Mouse (Mus musculus) MEL (cell line): ENCODE data around the gene Cx3cl1. TPM values are rescaled to one million over a fixed set of nuclear protein-coding genes. Genes with fewer than 3 reads are reported as not detected.
A peak's percentile ranks its signal among the peaks of the same experiment; 100 is the strongest.

ENCODE experiments used
- DNase-seq: peaks from one replicate; pipeline ENCODE4 v3.0.0; 2011; ENCODE audit warnings: low read depth, low spot score
- H3K27ac ChIP-seq: 2 replicates; pipeline ENCODE4 v1.5.1; 2012; ENCODE audit warnings: low read depth, mild to moderate bottlenecking, control low read depth, low read length, moderate library complexity; ENCODE audit not compliant: control insufficient read depth
- H3K27me3 ChIP-seq, 2 experiments: fragments of 150-350 bp in 1 of 2; sonication (generic) in 1 of 2; 2 replicates each; pipeline ENCODE4 v1.6.1; 2012; ENCODE audit warnings: low read length in 2 of 2, mild to moderate bottlenecking in 2 of 2, improper control_type of control experiment in 1 of 2, moderate library complexity in 1 of 2; ENCODE audit not compliant: insufficient read depth in 2 of 2, control insufficient read depth in 1 of 2
- H3K36me3 ChIP-seq, 2 experiments: 2 replicates each; pipeline ENCODE4 v1.6.1; 2012 to 2014; ENCODE audit warnings: low read length in 2 of 2, improper control_type of control experiment in 1 of 2, inconsistent platforms in 1 of 2, mild to moderate bottlenecking in 1 of 2; ENCODE audit not compliant: insufficient read depth in 2 of 2, control insufficient read depth in 1 of 2
- H3K4me1 ChIP-seq, 2 experiments: fragments of 150-350 bp in 1 of 2; sonication (generic) in 1 of 2; 2 replicates each; pipeline ENCODE4 v1.6.1; 2012; ENCODE audit warnings: low read length in 2 of 2, improper control_type of control experiment in 1 of 2, mild to moderate bottlenecking in 1 of 2; ENCODE audit not compliant: insufficient read depth in 2 of 2, control insufficient read depth in 1 of 2
- H3K4me3 ChIP-seq, 2 experiments: fragments of 150-350 bp in 1 of 2; sonication (generic) in 1 of 2; 2 replicates each; pipeline ENCODE4 v1.5.1; 2012; ENCODE audit warnings: low read depth in 2 of 2, low read length in 2 of 2, mild to moderate bottlenecking in 2 of 2, moderate library complexity in 2 of 2, control low read depth in 1 of 2, improper control_type of control experiment in 1 of 2; ENCODE audit not compliant: control insufficient read depth in 1 of 2, insufficient read depth in 1 of 2
- H3K79me2 ChIP-seq: 2 replicates; pipeline ENCODE4 v1.6.1; 2012; ENCODE audit warnings: mild to moderate bottlenecking, low read length, moderate library complexity; ENCODE audit not compliant: control insufficient read depth, poor library complexity, insufficient read depth
- H3K9ac ChIP-seq: 2 replicates; pipeline ENCODE4 v1.6.1; 2012; ENCODE audit warnings: low read depth, mild to moderate bottlenecking, control low read depth, low read length, moderate library complexity; ENCODE audit not compliant: control insufficient read depth, poor library complexity, severe bottlenecking
- H3K9me3 ChIP-seq: fragments of 150-350 bp; sonication (generic); replicated peaks from 2 replicates; pipeline ENCODE4 v1.6.1; 2012; ENCODE audit warnings: mild to moderate bottlenecking, low read length, improper control_type of control experiment, moderate library complexity; ENCODE audit not compliant: insufficient read depth
- BHLHE40 ChIP-seq: IDR thresholded peaks from 2 replicates; pipeline ENCODE4 v1.6.1; 2012; ENCODE audit warnings: low read depth, mild to moderate bottlenecking, inconsistent platforms, low read length, improper control_type of control experiment, borderline replicate concordance
- CHD1 ChIP-seq: IDR thresholded peaks from 2 replicates; pipeline ENCODE4 v1.6.1; 2012; ENCODE audit warnings: low read depth, mild to moderate bottlenecking, inconsistent platforms, low read length, improper control_type of control experiment
- CTCF ChIP-seq, 3 experiments: IDR thresholded peaks in 2 of 3; conservative IDR thresholded peaks in 1 of 3; 2 replicates each; pipeline ENCODE4 v1.5.1; 2011 to 2012; ENCODE audit warnings: low read length in 3 of 3, low read depth in 2 of 3, mild to moderate bottlenecking in 2 of 3, improper control_type of control experiment in 1 of 3, inconsistent platforms in 1 of 3, mixed read lengths in 1 of 3, moderate library complexity in 1 of 3; ENCODE audit not compliant: control insufficient read depth in 1 of 3, insufficient read depth in 1 of 3, poor library complexity in 1 of 3, severe bottlenecking in 1 of 3
- E2F4 ChIP-seq: IDR thresholded peaks from 2 replicates; pipeline ENCODE4 v1.6.1; 2011; ENCODE audit warnings: low read depth, low read length, improper control_type of control experiment, borderline replicate concordance
- EP300 ChIP-seq, 2 experiments: IDR thresholded peaks; 2 replicates each; pipeline ENCODE4 v1.6.1; 2011; ENCODE audit warnings: improper control_type of control experiment in 2 of 2, low read length in 2 of 2, low read depth in 1 of 2, mild to moderate bottlenecking in 1 of 2
- ETS1 ChIP-seq: IDR thresholded peaks from 2 replicates; pipeline ENCODE4 v1.6.1; 2012; ENCODE audit warnings: low read depth, mild to moderate bottlenecking, inconsistent platforms, low read length, improper control_type of control experiment, moderate library complexity
- GABPA ChIP-seq: IDR thresholded peaks from 2 replicates; pipeline ENCODE4 v1.6.1; 2012; ENCODE audit warnings: low read depth, mild to moderate bottlenecking, inconsistent platforms, low read length, improper control_type of control experiment, moderate library complexity
- GATA1 ChIP-seq: IDR thresholded peaks from 2 replicates; pipeline ENCODE4 v1.6.1; 2011; ENCODE audit warnings: low read depth, low read length, improper control_type of control experiment
- HCFC1 ChIP-seq: IDR thresholded peaks from 2 replicates; pipeline ENCODE4 v1.6.1; 2012; ENCODE audit warnings: low read depth, mild to moderate bottlenecking, inconsistent platforms, low read length, improper control_type of control experiment, moderate library complexity
- MXI1 ChIP-seq: IDR thresholded peaks from 2 replicates; pipeline ENCODE4 v1.6.1; 2011; ENCODE audit warnings: mild to moderate bottlenecking, low read depth, low read length, improper control_type of control experiment
- MYB ChIP-seq: IDR thresholded peaks from 2 replicates; pipeline ENCODE4 v1.6.1; 2011; ENCODE audit warnings: mild to moderate bottlenecking, low read depth, low read length, improper control_type of control experiment
- POLR2AphosphoS2 ChIP-seq: IDR thresholded peaks from 2 replicates; pipeline ENCODE4 v1.6.1; 2011; ENCODE audit warnings: low read length, improper control_type of control experiment
- RAD21 ChIP-seq: IDR thresholded peaks from 2 replicates; pipeline ENCODE4 v1.6.1; 2011; ENCODE audit warnings: mild to moderate bottlenecking, low read depth, low read length, improper control_type of control experiment
- SIN3A ChIP-seq: IDR thresholded peaks from 2 replicates; pipeline ENCODE4 v1.6.1; 2012; ENCODE audit warnings: low read length, improper control_type of control experiment, inconsistent platforms
- TAL1 ChIP-seq: IDR thresholded peaks from 2 replicates; pipeline ENCODE4 v1.6.1; 2012; ENCODE audit warnings: mild to moderate bottlenecking, inconsistent platforms, low read length, moderate library complexity, mixed read lengths
- UBTF ChIP-seq: IDR thresholded peaks from 2 replicates; pipeline ENCODE4 v1.6.1; 2012; ENCODE audit warnings: low read depth, mild to moderate bottlenecking, inconsistent platforms, low read length, improper control_type of control experiment, moderate library complexity, borderline replicate concordance; ENCODE audit not compliant: insufficient read depth
- USF2 ChIP-seq, 2 experiments: IDR thresholded peaks; 2 replicates each; pipeline ENCODE4 v1.6.1; 2011 to 2012; ENCODE audit warnings: improper control_type of control experiment in 2 of 2, low read length in 2 of 2, borderline replicate concordance in 1 of 2, inconsistent platforms in 1 of 2, low read depth in 1 of 2, mild to moderate bottlenecking in 1 of 2; ENCODE audit not compliant: insufficient read depth in 1 of 2
- ZC3H11A ChIP-seq: IDR thresholded peaks from 2 replicates; pipeline ENCODE4 v1.6.1; 2012; ENCODE audit warnings: low read depth, mild to moderate bottlenecking, inconsistent platforms, low read length, improper control_type of control experiment
- ZKSCAN1 ChIP-seq: IDR thresholded peaks from 2 replicates; pipeline ENCODE4 v1.6.1; 2012; ENCODE audit warnings: low read depth, mild to moderate bottlenecking, inconsistent platforms, low read length, improper control_type of control experiment, moderate library complexity
- ZMIZ1 ChIP-seq: IDR thresholded peaks from 2 replicates; pipeline ENCODE4 v1.6.1; 2012; ENCODE audit warnings: low read depth, mild to moderate bottlenecking, inconsistent platforms, low read length, improper control_type of control experiment, moderate library complexity
- polyA plus RNA-seq, 2 experiments: library from polyadenylated mRNA; stranded (reverse) in 1 of 2; unstranded in 1 of 2; fragments of >175 nt in 1 of 2; fragments of >200 nt in 1 of 2; gene quantifications; 2 replicates each; pipeline versions ENCODE4 v1.2.1 to v1.2.4; 2012; ENCODE audit warnings: low replicate concordance in 2 of 2, low read depth in 1 of 2; ENCODE audit not compliant: insufficient read length in 2 of 2, insufficient read depth in 1 of 2, missing spikeins in 1 of 2
- total RNA-seq: library from RNA; depleted of rRNA; stranded (reverse); fragments of 300-350 nt; gene quantifications from 2 replicates; pipeline ENCODE4 v1.2.3, GENCODE M21; 2012

The Cx3cl1 gene
- total and polyA plus RNA-seq, 3 experiments = not detected

DNA sequence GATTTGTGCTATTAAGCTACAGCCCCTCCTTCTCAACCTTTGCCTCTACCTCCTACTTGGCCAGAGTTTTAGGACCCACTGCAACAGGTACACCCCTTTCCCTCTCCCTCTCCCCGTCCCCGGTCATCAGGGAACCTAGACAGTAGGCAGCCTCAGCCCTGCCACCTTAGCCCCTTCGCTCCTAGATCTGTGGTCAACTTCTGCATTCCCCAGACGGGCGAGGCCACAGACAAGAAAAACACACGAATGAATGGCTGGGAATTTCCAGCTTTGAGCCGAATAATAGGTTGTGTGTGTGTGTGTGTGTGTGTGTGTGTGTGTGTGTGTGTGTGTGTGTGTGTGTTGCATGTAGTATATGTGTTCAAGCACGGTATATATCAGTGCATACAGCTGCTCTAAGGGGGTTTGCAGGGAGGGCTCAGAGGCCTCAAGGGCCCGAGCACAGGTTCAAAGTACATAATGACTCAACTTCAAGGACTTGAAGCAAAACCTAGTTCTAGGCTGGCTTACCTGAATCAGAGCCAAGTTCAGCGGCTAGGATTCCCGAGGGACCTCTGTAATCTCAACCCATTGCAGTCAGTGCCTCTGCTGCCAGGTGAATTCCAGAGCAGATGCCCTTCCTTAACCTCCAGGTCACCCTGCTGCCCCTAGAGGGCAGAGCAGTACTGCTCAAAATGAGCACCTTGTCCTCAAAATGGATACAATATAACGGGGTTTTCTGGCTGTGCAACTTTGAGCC, 13.6 kb downstream of the Cx3cl1 start (continued):
- TF ChIP-seq ZMIZ1 (no peak), HCFC1 (no peak), SIN3A (no peak), ZC3H11A (peak; percentile 45), TAL1 (no peak), E2F4 (no peak), UBTF (no peak)

DNA sequence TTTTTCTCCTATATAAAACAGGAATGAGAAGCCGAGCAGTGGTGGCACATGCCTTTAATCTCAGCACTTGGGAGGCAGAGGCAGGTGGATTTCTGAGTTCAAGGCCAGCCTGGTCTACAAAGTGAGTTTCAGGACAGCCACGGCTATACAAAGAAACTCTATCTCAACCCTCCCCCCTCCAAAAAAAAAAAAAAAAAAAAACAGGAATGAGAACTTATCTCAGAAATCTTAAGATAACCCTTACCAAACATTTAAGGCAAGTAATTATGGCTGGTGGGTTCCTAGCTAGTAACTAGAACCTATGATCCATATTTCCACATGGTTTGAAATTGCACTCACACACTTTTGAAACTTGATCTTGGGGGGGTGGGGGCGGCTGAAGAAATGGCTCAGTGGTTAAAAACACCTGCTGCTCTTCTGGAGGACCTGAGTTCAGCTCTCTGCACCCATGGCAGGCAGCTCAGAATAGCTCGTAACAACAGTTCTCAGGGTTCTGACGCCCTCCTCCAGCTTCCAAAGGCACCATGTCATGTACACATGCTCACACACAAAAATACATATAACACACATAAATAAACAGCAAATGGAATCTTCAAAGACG, 14.3 kb downstream of the Cx3cl1 start:
- H3K36me3 ChIP-seq = peaks cover 0 to 4% of the 10 kb centered on the region in 2 experiments; a peak in 1 of 4 replicates
- no peak overlapping the region for H3K9ac ChIP-seq
- TF ChIP-seq RAD21 (no peak), GATA1 (no peak), UBTF (no peak), BHLHE40 (no peak), CTCF (IDR thresholded peaks at IDR 0.05 in 2 of 3, conservative IDR thresholded peaks at IDR 0.05 in 1 of 3; ENCODE audit: control insufficient read depth in 1 of 3, insufficient read depth in 1 of 3, low read depth in 2 of 3, low read length in 3 of 3, poor library complexity in 1 of 3, severe bottlenecking in 1 of 3) (no peak), MYB (no peak), CHD1 (no peak), USF2 (IDR thresholded peaks at IDR 0.05; ENCODE audit: borderline replicate concordance in 1 of 2, insufficient read depth in 1 of 2, low read depth in 1 of 2, low read length in 2 of 2) (no peak), ETS1 (no peak), GABPA (no peak), ZMIZ1 (no peak), ZKSCAN1 (no peak), SIN3A (no peak), EP300 (IDR thresholded peaks at IDR 0.05; ENCODE audit: low read depth in 1 of 2, low read length in 2 of 2) (no peak), POLR2AphosphoS2 (no peak), MXI1 (no peak)
- peaks cover 0 to 8% of the 10 kb centered on the region in 2 experiments; a peak in 2 of 4 replicates for H3K4me1 ChIP-seq
- no peak for DNase-seq
- H3K9me3 ChIP-seq = no peaks in the 10 kb centered on the region
- no peak overlapping the region for H3K4me3 ChIP-seq
- no peaks in the 10 kb centered on the region for H3K79me2 ChIP-seq
- peaks cover 3 to 4% of the 10 kb centered on the region in 2 experiments; a peak in 2 of 4 replicates for H3K27me3 ChIP-seq
- no peak overlapping the region for H3K27ac ChIP-seq
